Mouse (Mus musculus): ENCODE measurements around the gene Chaf1a. TPM values are rescaled to one million over a fixed set of nuclear protein-coding genes. Genes with fewer than 3 reads are reported as not detected.

Gene Chaf1a
- total and polyA plus RNA-seq, 3 experiments: 0.45 to 1.3 (median 0.99) TPM

DNA sequence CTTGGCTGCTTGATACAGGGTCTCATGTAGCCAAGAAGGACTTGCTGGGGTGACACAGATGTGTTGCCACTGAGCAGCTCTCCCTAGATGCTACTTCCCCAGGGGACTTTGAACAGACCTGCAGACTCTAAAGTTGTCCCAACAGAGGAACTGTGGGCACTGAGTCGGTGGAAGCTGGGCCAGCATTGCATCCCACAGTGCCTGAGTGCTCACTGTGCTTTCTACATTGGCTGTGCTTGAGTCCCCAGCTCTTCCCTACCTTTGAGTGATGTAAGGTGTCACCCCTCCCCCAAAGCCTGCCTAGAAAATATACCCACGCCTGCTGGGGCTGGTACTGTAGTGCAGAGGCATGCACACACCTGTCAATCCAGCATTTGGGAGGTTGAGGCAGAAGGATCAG is 67.5 kb downstream of the Chaf1a start:
- H3K4me3 ChIP-seq: peak overlapping the region; percentile 46
- intact Hi-C loops (cut with DNase I): no loop called here
- no peaks in the 10 kb centered on the region for H3K27me3 ChIP-seq (ENCODE audit: control insufficient read depth, insufficient read depth, low read length)
- no peaks in the 10 kb centered on the region for H3K36me3 ChIP-seq (ENCODE audit: control insufficient read depth, insufficient read depth, low read length)
- H3K79me2 ChIP-seq (replicated peaks; ENCODE audit: control insufficient read depth, insufficient read depth, low read length): no peaks in the 10 kb centered on the region
- H3K9ac ChIP-seq (ENCODE audit: low read depth, low read length): 0 out of 2 replicates have a peak overlapping the region, but pooled peaks have one; percentile 28
- 70% methylated on average over 2 of the region's 2 CpGs for WGBS
- TF ChIP-seq CTCF (IDR thresholded peaks at IDR 0.05) (no peak), POLR2A (IDR thresholded peaks at IDR 0.05; ENCODE audit: insufficient read depth, low read depth, low read length) (no peak), EP300 (IDR thresholded peaks at IDR 0.05; ENCODE audit: insufficient read depth, low read depth, low read length) (no peak)
- no peak for DNase-seq
- peak overlapping the region; percentile 96 for H3K27ac ChIP-seq
- H3K4me1 ChIP-seq (ENCODE audit: control insufficient read depth, insufficient read depth, low read length): peaks cover 7% of the 10 kb centered on the region

DNA sequence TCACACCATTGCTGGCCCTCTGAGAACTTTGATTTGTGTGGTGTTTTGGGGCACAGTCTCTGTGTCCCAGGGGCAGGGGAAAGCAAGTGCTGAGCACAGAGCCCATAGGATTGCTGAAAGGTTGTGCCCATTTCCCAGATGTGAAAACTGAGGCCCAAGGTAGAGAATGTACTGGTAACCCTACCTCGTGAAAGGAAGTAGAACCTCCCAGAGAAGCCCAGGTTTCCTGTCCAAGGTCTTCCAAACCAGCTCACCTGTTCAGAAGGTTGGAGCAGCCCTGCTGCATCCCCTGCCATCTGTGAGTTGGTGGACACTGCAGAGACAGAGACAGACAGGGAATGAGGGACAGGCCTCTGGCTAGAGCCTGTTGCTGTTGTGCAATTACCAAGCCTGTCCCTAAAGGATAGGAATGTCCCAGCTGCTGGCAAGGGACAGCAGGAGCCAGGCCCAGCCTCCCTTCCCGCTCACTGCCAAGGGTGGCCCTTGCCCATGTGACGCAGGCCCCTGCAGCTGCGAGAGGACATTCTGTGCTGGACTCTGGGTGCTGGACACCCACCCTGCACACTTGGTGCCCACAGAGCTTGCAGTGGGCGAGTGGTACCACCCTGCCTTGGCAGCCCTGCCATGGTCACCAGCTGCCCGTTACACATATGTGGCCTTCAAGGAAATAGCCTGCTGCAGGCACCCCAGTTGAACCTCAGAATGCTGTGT is 68.2 kb downstream of the Chaf1a start:
- Histone ChIP-seq H3K27me3 (ENCODE audit: control insufficient read depth, insufficient read depth, low read length) (no peaks in the 10 kb centered on the region), H3K27ac (peak overlapping the region; percentile 96), H3K4me1 (ENCODE audit: control insufficient read depth, insufficient read depth, low read length) (peaks cover 7% of the 10 kb centered on the region), H3K4me3 (peak overlapping the region; percentile 53), H3K36me3 (ENCODE audit: control insufficient read depth, insufficient read depth, low read length) (no peaks in the 10 kb centered on the region), H3K79me2 (replicated peaks; ENCODE audit: control insufficient read depth, insufficient read depth, low read length) (no peaks in the 10 kb centered on the region), H3K9ac (ENCODE audit: low read depth, low read length) (peak overlapping the region; percentile 78)
- DNase-seq: peak; percentile 83 to 90
- TF ChIP-seq EP300 (IDR thresholded peaks at IDR 0.05; ENCODE audit: insufficient read depth, low read depth, low read length) (peak; percentile 100), CTCF (IDR thresholded peaks at IDR 0.05) (no peak), POLR2A (IDR thresholded peaks at IDR 0.05; ENCODE audit: insufficient read depth, low read depth, low read length) (peak; percentile 89)
- WGBS: 43% methylated on average over 6 of the region's 6 CpGs
- intact Hi-C loops (cut with DNase I): no loop called here

DNA sequence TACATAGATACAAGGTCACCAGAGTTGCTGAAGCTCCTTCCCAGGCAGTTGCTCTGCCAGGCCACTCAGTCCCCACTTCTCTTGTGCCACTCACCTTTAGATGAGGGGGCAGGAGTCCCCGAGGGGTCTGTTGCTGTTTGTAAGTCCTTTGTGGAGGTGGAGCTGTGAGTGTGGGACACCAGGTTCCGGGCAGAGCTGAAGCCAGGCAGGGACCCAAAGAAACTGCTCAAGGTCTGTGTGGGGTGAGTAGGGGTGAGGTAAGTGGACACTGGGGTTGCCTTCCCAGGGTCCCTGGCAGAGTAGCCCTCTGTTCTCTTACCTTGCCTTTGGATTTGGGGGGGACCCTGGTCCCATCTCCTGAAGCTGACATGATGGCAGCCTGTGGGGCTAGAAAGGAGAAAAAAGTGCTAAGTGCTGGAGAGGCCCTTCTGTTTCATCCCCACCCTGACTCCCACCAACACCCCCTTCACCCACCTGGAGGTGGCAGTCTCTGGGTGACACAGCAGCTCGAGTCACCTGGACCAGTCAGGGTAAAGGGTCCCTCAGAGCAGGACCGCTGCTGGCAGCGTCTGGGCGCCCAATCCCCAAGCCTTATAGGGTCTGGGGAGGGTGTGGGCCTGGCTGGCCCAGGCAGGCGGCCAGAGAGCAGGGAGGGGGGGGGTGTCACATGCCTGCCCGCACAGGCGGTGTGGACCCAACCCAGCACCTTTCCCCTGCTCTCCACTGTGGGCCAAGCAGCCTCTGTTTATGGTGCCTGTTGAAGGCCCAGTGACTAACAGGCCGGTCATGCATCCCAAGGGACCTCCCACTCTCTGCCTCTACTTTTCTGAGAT is 69.2 kb downstream of the Chaf1a start, which contains the start of gene Plin4:
Plin4 (minus strand) TSS at position 585 of the 833 bp plus-strand sequence.
- peak within 1 kb of the TSS; percentile 53 for H3K4me3 ChIP-seq
- peak within 1 kb of the TSS; percentile 78 for H3K9ac ChIP-seq (ENCODE audit: low read depth, low read length)

DNA sequence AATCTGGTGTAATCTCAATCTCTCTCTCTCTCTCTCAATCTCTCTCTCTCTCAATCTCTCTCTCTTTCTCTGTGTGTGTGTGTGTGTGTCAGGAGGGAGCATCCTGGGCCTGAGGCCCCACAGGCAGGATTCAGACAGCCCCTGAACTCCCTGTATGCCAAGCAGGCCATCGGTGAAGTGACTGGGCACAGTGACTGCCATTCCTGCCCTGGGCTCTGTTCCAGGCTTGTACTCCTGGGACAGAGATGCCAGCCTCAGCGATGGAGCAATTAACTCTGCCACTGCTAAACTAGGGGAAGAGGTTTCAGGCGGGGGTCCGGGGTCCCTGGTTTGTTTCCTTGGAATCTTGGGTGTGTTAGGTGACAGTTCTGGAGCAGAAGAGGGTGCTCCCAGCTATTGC is 70.3 kb downstream of the Chaf1a start:
- Histone ChIP-seq H3K4me3 (no peak overlapping the region), H3K9ac (ENCODE audit: low read depth, low read length) (no peak overlapping the region), H3K4me1 (ENCODE audit: control insufficient read depth, insufficient read depth, low read length) (peaks cover 7% of the 10 kb centered on the region), H3K36me3 (ENCODE audit: control insufficient read depth, insufficient read depth, low read length) (no peaks in the 10 kb centered on the region), H3K79me2 (replicated peaks; ENCODE audit: control insufficient read depth, insufficient read depth, low read length) (no peaks in the 10 kb centered on the region), H3K27ac (peak overlapping the region; percentile 96), H3K27me3 (ENCODE audit: control insufficient read depth, insufficient read depth, low read length) (no peaks in the 10 kb centered on the region)
- intact Hi-C loops (cut with DNase I): no loop called here
- DNase-seq: peak; percentile 61 to 78
- TF ChIP-seq POLR2A (IDR thresholded peaks at IDR 0.05; ENCODE audit: insufficient read depth, low read depth, low read length) (peak; percentile 36), EP300 (IDR thresholded peaks at IDR 0.05; ENCODE audit: insufficient read depth, low read depth, low read length) (peak; percentile 52; the same call in 1 of the 2 replicates), CTCF (IDR thresholded peaks at IDR 0.05) (no peak)
- 53% methylated on average over 4 of the region's 4 CpGs for WGBS

More for the DNA sequence above, 69.2 kb downstream of the Chaf1a start, which contains the start of gene Plin4:
- Histone ChIP-seq H3K4me1 (ENCODE audit: control insufficient read depth, insufficient read depth, low read length) (peaks cover 7% of the 10 kb centered on the region), H3K79me2 (replicated peaks; ENCODE audit: control insufficient read depth, insufficient read depth, low read length) (no peaks in the 10 kb centered on the region), H3K36me3 (ENCODE audit: control insufficient read depth, insufficient read depth, low read length) (no peaks in the 10 kb centered on the region), H3K27ac (peak within 1 kb of the TSS; percentile 96), H3K27me3 (ENCODE audit: control insufficient read depth, insufficient read depth, low read length) (no peaks in the 10 kb centered on the region)
- DNase-seq: peak; percentile 76 to 83
- intact Hi-C loops (cut with DNase I): no loop called here
- peak; percentile 91 for TF ChIP-seq POLR2A (IDR thresholded peaks at IDR 0.05; ENCODE audit: insufficient read depth, low read depth, low read length)
- TF ChIP-seq CTCF (IDR thresholded peaks at IDR 0.05): peak; percentile 33
- TF ChIP-seq EP300 (IDR thresholded peaks at IDR 0.05; ENCODE audit: insufficient read depth, low read depth, low read length): peak; percentile 94
- 36% methylated on average over 10 of the region's 10 CpGs for WGBS

DNA sequence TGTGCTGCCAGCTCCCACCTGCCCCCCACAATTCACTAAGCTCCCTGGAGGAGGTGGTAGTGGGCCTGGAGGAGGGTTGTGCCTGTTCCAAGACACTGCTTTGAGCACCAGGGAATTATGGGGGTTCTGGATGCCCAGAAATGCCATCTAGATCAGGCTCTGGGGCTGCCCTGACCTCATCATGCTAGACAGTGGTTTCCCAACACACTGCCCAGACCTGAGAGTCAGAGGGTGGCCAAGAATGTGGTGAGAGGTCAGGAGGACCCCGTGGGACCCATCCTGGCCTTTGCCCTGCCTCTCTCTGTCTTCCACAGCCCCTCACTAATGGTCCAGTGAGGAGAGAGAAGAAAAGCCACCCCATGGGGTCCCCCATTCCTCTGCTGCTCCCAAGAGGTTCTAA is 70.8 kb downstream of the Chaf1a start:
- TF ChIP-seq POLR2A (IDR thresholded peaks at IDR 0.05; ENCODE audit: insufficient read depth, low read depth, low read length) (no peak), EP300 (IDR thresholded peaks at IDR 0.05; ENCODE audit: insufficient read depth, low read depth, low read length) (no peak), CTCF (IDR thresholded peaks at IDR 0.05) (no peak)
- no peaks in the 10 kb centered on the region for H3K36me3 ChIP-seq (ENCODE audit: control insufficient read depth, insufficient read depth, low read length)
- peaks cover 7% of the 10 kb centered on the region for H3K4me1 ChIP-seq (ENCODE audit: control insufficient read depth, insufficient read depth, low read length)
- no peak for DNase-seq
- WGBS: 67% methylated on average over 1 of the region's 1 CpGs
- H3K79me2 ChIP-seq (replicated peaks; ENCODE audit: control insufficient read depth, insufficient read depth, low read length): no peaks in the 10 kb centered on the region
- no peaks in the 10 kb centered on the region for H3K27me3 ChIP-seq (ENCODE audit: control insufficient read depth, insufficient read depth, low read length)
- intact Hi-C loops (cut with DNase I): no loop called here
- no peak overlapping the region for H3K9ac ChIP-seq (ENCODE audit: low read depth, low read length)
- H3K4me3 ChIP-seq: no peak overlapping the region
- peak overlapping the region; percentile 96 for H3K27ac ChIP-seq
